Mouse (Mus musculus): ENCODE data around the gene Pramef12. TPM values are rescaled to one million over a fixed set of nuclear protein-coding genes. Genes with fewer than 3 reads are reported as not detected.
"Not testable (repeated sequence)": the region's sequence is repeated elsewhere in the genome, so short reads cannot be mapped to it uniquely, and the experiment has no call there.

Pramef12 gene
- not detected for polyA plus RNA-seq (2017; shearing (Covaris generic))

DNA sequence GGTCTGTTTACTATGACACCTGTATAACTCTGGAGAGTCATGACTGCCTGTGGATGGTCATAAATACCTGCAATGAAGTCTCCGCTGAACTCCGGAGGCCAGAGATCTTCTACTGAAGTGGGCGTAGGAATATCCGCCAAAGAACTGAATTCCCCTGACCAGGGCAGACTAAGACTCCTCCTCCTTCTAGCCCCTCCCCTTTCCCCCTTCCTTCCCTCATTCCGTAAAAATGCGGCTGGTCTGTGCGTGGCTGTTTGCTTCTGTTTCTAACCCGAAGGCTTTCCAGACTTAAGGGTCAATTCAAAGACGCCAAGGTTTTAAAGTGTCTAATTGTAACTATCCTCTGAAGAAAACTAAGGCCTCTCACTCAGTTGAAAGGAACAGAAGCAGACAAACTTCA is at the start of gene Pramef12:
Pramef12 (minus strand) TSS at position 175 of the 400 bp plus-strand sequence.
- no peak for ATAC-seq

DNA sequence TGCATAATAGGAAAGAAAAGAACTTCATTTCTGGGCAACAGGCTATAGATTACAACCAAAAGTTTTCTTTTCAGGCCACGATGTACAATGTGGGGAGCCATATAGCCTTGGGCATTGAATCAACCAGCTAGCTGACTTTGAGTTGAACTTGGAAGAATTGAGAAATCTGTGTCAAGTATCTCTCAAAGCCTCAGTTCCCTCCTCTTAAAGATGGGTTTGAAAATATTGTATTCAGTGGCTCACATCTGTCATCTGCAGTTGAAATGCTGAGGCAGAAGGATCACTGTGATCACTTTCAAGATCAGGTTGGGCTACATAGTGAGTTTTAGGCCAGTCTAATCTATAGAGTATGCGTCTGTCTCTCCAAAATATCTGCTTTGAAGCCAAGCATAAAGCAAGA is 45.0 kb upstream of the Pramef12 start, which contains the start of gene Gm9944:
Gm9944 (minus strand) TSS at position 101 of the 400 bp plus-strand sequence.
- ATAC-seq = no peak

DNA sequence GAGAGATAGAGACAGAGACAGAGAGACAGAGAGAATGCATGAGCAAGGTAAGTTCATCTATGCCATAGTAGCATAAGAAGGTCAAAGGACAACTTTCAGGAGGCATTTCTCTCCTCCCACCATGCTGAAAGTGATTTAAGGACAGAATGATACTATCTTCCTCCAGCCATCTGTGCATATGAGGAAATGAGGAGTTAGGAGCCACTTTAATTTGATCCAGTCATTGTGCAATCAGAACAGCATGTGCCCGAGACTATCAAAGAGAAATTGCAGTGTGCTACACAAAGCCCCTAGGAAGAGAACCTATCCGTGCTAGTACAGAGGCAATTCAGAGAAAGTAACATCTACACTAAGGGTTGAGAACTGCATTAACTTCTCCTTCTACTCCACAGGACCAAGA is 40.3 kb upstream of the Pramef12 start:
- no peak for ATAC-seq

DNA sequence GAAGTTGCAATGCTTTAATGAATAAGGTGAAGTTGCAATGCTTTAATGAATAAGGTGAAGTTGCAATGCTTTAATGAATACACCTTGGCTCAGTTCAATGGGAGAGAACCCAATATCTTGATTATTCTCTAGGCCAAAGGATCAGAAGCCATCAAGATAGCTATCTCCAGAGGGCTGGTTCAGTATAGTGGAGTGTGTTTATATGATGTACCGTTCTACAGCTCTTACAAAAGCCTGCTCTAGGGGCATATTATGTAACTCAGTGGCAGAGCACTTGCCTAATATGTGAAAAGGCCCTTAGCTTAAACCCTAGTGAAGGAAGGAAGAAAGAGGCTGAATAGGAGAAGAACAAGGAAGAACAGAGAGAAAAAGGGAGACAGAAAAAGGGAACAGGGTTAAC is 33.3 kb upstream of the Pramef12 start:
- no peak for ATAC-seq

DNA sequence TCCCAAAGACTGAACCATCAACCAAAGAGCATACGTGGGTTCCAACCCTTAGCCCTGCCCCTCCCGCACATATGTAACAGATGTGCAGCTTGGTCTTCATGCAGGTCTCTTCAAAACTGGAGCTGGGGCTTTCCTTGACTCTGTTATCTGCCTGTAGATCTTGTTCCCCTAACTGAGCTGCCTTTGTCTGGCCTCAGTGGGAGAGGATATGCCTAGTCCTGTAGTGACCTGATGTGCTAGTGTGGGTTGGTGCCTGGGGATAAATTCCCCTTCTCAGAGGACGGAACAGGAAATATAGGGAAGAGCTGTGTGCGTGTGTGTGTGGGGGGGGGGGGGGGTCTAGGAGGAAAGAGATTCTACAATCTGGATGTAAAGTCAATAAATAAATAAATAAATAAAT is 32.8 kb upstream of the Pramef12 start:
- no peak for ATAC-seq

DNA sequence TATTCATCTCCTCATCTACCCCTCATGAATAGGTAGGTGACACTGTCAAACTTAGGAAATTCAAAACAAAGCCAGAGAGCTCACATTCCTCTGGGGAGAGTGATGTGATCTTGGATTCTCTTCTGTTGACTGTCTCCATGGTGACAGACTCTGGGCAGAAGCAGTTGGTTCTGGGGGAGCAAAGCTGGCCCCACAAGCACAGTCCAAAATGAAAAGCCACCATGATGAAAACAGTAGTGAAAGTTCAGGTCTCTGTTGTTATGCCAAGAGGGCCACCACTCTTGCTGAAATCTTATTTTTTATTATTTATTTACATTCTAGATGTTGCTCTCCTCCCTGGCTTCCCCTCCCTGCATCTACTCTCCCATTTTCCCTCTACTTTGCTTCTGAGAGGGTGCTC is 30.4 kb upstream of the Pramef12 start, which contains the start of gene 1700012P22Rik:
1700012P22Rik (minus strand) TSS at position 101 of the 400 bp plus-strand sequence.
- ATAC-seq = no peak

DNA sequence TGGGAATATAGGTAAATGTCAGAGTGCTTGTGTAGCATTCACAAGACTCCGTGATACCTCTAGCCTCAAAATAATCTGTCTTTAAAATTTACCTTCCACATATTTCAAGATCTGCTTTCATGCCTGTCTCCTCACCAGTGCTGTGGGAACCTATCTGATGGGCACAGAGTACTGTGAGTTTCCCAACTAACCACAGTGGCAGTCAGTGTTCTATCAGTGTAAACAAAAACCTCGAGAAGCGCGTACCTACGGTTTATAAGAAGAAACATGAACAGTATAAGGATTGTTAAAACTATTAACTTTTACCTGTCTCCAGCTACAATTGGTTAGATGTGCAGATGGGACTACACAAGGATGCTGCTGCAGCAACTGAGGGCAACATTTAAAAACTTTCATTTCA is 25.0 kb upstream of the Pramef12 start:
- ATAC-seq = no peak

DNA sequence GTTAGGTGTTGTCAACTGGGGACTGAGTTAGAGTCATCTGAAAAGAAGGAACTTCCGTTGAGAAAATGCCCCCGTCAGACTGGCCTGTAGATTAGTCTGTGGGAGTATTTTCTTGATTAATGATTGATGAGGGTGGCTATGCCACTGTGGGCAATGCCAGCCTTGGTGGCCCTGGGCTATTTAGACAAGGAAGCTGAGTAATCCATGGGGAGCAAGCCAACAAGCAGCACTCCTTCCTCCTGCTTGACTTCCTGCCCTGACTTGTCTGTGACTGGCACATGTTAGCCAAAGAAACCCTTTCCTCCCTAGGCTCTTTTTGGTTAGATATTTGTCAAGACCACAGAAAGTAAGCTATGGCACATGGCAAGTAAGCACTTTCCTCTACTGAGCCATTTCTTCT is 22.5 kb upstream of the Pramef12 start:
- ATAC-seq = no peak

DNA sequence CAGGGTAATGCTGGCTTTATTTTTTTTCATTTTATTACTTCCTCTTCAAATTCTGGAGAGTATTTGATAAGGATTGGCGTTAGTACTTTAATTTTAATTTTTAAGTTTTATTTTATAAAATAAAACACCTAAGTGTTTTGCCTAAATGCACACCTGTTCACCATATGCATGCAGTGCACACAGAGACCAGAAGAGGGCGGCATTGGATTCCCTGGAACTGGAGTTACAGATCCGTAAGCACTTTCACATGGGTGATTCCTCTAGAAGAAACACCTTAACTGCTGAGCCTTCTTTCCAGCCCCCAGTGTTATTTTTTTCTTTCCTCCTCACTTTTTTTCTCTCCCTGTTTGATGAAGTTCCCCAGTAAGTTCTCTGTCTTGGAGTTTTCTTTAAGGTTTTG is 20.6 kb upstream of the Pramef12 start:
- no peak for ATAC-seq

DNA sequence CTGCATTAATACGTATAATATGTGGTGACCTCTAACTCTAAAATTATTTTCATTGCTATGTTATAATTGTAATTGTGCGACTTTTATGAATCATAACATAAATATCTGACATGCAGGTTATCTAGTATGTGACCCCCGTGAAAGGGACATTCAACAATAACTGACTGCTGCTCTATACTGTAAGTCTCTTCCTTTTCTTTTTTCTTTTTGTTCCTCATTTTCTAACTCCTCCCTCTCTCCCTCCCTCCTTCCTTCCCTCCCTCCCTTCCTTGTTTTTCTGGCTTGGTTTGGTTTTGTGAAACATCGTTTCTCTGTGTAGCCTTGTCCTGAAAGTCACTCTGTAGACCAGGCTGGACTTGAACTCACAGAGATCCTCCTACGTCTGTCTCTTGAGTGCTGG is 16.3 kb upstream of the Pramef12 start:
- ATAC-seq = no peak

DNA sequence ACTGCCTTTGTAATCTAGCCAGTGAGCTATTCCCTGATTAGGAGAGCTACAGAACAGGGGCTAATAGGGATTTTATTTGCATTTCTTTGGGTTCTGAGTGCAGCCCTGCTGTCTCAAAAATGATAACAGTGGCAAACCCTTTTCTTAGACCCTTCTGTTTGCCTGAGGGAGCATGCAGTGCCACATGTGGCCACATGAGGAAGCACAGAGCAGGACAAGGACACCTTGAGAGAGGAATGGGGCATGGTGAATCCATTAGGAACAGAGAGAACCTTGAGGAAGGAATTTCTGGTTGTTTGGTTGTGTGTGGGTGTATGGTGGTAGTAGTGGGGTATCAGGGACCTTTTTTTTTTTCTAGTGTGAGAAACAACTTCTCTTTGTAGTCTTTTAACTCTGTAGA is 12.4 kb upstream of the Pramef12 start:
- no peak for ATAC-seq

DNA sequence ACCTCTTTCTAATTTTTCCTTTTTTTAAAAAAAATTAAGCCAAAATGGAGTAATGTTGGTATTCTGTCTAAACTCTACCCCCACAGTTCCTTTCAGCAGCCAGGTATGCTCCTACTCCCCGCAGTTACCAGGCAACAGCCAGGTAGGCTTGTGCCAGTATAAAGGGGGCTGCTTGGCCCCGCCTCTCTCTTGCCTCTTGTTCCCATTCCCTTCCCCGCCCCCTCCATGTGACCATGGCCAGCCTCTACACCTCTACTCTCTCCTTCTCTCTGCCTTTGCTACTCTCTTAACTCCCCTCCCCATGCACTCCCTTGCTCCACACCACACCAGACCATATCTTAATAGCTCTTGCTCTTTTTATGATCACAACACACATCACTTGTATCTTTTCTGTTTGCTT is 2.0 kb downstream of the Pramef12 start:
- ATAC-seq = no peak

DNA sequence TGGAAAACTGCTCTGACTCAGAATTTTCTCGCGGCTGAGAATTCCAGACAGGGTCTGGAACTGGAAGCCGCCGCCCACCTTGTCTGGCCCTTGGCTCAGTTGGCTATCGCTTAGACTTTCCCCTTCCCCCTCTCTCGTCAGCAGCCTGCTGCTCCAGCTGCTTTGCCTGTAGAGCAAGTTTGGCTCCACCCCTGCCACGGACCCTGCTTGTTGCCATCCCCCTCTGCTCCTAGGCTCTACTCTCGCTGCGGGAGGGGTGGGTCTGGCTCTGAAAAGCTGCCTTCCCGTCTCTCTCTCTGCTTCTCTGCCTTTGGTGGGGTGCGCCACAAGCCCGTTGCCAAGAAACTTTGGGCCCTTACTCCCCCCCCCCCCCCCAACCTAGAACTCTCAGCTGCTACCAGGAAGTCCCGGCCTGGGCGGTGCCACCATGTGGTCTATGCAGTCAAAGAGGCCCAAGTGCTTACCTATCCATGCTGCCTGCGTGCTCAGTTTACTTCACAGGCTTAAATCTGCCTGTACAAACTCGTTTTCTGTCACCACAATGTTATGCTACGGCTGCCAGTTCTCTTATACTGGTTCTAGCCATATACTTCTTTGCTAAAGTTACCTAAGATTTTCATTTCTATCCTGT is 3.7 kb downstream of the Pramef12 start:
- no peak for ATAC-seq

DNA sequence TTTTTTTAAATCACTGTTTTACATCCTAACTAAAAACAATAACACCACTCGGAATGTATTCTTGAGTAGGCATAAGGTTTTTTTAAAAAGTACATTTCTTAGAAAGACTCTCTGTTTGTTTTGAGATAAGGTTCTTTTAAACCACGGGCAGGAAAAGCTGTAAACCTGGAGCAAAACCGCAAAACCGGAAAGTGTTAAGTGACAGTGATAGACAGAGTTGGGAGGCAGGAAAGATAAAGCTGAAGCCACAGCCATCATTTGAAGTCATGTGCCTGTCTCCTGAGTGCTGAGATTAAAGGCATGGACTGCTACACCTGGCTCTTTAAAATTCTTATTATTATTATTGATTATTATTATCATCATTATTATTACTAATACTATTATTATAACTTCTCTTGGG is 5.6 kb downstream of the Pramef12 start:
- no peak for ATAC-seq

DNA sequence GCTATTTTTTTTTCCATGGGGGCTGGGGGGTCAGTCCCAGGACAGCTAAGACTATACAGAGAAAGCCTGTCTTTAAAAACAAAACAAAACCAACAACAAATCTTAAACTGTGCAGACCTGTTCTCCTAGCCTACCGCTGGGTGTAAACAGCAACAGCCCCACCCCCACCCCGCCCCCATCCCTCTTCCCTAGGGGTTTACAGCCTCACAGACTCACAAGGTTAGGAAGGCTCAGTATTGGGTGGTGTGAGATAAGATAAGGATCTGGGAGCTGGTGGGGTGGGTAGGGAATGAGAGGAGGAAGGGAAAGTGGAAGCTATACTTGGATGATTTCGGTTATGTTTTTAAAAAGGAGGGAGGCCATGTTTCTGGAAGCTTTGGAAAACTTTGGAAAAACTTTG is 11.9 kb downstream of the Pramef12 start:
- no peak for ATAC-seq

DNA sequence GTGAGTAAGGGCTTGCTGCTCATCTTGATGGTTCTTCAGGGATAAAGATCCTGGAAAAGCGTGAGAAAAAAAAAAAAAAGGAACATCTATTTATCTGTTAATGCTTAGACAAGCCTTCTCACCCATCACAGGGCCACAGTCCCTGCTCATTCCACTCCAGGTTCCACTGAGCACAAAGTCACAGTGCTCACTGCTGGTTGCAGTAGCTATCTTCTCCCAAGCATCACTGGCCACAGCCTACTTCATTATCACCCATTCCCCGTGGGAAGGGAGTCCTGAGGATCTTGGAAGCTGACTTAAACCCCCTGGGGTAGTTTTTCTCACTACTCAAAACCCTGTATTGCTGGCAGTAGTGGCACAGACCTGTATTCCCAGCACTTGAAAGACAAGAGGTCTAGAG is 30.4 kb downstream of the Pramef12 start, which contains the start of gene Pramef20:
Pramef20 (minus strand) TSS at position 23 of the 400 bp plus-strand sequence.
- ATAC-seq = no peak

DNA sequence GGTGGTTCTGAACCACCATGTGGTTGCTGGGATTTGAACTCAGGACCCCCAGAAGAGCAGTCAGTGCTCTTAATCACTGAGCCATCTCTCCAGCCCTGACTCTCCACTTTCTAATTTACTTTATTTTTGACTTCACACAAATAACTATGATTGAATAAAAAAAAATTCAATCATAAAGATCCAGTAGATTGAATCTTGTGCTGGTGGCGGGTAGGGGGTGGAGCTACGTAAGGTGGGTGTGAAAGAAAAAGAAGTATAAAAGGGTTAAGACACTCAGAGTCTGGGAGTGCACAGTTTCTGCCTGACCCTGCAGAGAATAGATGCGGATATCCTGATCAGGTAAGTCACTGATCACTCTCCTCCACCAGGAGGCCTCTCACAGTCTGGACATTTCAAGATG is 50.6 kb downstream of the Pramef12 start, which contains the start of gene Gm13119:
Gm13119 (plus strand) TSS at position 301 of the 400 bp plus-strand sequence.
- ATAC-seq = not testable (repeated sequence)

Other genes with a start within 250 kb of the Pramef12 start
- gene Oog3, start 245.8 kb downstream of the Pramef12 start, polyA plus RNA-seq (2017; shearing (Covaris generic)) = not detected
- gene Oog2, start 217.7 kb downstream of the Pramef12 start, polyA plus RNA-seq (2017; shearing (Covaris generic)) = not detected
- not detected for gene C87977, start 195.1 kb downstream of the Pramef12 start, polyA plus RNA-seq (2017; shearing (Covaris generic))
- not detected for gene Pramel5, start 128.0 kb downstream of the Pramef12 start, polyA plus RNA-seq (2017; shearing (Covaris generic))
- gene Gm13128, start 78.2 kb downstream of the Pramef12 start, polyA plus RNA-seq (2017; shearing (Covaris generic)) = not detected
- gene Gm13119, start 50.5 kb downstream of the Pramef12 start, polyA plus RNA-seq (2017; shearing (Covaris generic)) = not detected
- not detected for gene Pramef20, start 30.5 kb downstream of the Pramef12 start, polyA plus RNA-seq (2017; shearing (Covaris generic))
- gene 1700012P22Rik, start 30.3 kb upstream of the Pramef12 start, polyA plus RNA-seq (2017; shearing (Covaris generic)) = not detected
- not detected for gene Gm9944, start 44.9 kb upstream of the Pramef12 start, polyA plus RNA-seq (2017; shearing (Covaris generic))
- not detected for gene Aadacl3, start 55.3 kb upstream of the Pramef12 start, polyA plus RNA-seq (2017; shearing (Covaris generic))
- not detected for gene 9430007A20Rik, start 111.4 kb upstream of the Pramef12 start, polyA plus RNA-seq (2017; shearing (Covaris generic))
- not detected for gene Gm13124, start 156.7 kb upstream of the Pramef12 start, polyA plus RNA-seq (2017; shearing (Covaris generic))
- gene Aadacl4, start 205.2 kb upstream of the Pramef12 start, polyA plus RNA-seq (2017; shearing (Covaris generic)) = not detected